Mouse (Mus musculus) bone marrow, adult 2 months (tissue): ENCODE measurements at regions not wholly inside any gene's neighbourhood (a gene's known extent, or its start where the extent isn't known, plus 50 kb on each side); places are given as distances from the start of the nearest gene placed in this dataset.

Experiments used
- CTCF ChIP-seq: fragments of 200-500 bp; IDR thresholded peaks from 2 replicates; pipeline ENCODE4 v1.5.1; 2011; ENCODE audit warnings: low read length, control low read depth; ENCODE audit not compliant: control insufficient read depth, insufficient read depth
- POLR2A ChIP-seq: fragments of 200-500 bp; IDR thresholded peaks from 2 replicates; pipeline ENCODE4 v1.6.1; 2011; ENCODE audit warnings: low read depth, mild to moderate bottlenecking, control low read depth, low read length, borderline replicate concordance; ENCODE audit not compliant: control insufficient read depth

GRCm38 (mm10) chr4:31612825-31613514 is 350.9 kb upstream of the Map3k7 start:
- no peak for TF ChIP-seq POLR2A
- TF ChIP-seq CTCF: no peak
